Mouse (Mus musculus) monocyte, adult 5-6 weeks (primary cell): ENCODE measurements around the gene Cx3cr1. TPM values are rescaled to one million over a fixed set of nuclear protein-coding genes. Genes with fewer than 3 reads are reported as not detected.

Source experiments
- ATAC-seq: fragments of 153-309, 156-312 bp; replicated peaks from 2 replicates; pipeline ENCODE4 v1.8.0; 2017; ENCODE audit warnings: mild to moderate bottlenecking; ENCODE audit not compliant: low TSS enrichment, insufficient number of reproducible peaks, severe bottlenecking, poor library complexity, low FRiP score
- total RNA-seq: library from RNA; stranded (forward); fragments of 200-1000, 200-491, 200-594 nt; gene quantifications from 3 replicates; pipeline ENCODE4 v1.2.3, GENCODE M21; 2017

Cx3cr1 gene
- total RNA-seq, 1 experiment from 2014 or later = 263 TPM

- ATAC-seq = no peak
Measured at GRCm38 (mm10) chr9:119853071-119853846, 216.4 kb downstream of the Cx3cr1 start.

DNA sequence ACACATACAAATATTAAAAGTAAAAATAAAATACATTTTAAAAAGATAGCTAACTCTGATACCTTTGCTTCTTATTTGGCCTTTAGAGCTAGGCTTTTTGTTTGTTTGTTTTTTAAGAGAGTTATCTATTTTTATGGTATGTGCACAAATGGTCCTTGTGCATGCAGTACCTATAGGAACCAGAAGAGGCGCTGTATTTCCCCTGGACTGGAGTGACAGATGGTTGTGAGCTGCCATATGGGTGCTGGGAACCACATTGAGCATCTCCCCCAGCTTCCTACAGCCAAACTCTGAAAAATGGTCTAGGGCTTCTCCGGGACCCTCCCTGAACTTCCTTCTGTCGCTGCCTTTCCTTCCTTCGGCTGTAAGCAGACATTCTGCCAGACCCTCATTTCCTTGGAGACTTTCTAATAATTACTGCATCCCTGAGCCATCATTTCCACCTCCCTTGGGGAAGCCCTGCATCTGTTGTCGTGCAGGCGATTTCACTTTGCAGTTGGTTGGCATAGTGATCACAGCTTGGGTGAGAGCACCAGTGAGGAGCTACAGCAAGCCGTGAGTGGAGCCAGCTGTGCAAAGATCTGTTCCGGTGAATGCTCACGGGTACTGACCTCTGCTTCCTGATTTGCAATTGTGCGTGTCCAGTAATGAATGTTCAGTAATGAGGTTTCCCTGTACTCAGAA, 217.2 kb downstream of the Cx3cr1 start:
- no peak for ATAC-seq

Other genes starting within 250 kb of the Cx3cr1 start
- gene Scn11a, start 244.4 kb downstream of the Cx3cr1 start, total RNA-seq = not detected in 3 replicates
- 34.3 to 58.8 TPM (median 53.3 TPM) in 3 replicates for gene Wdr48, start 175.0 kb downstream of the Cx3cr1 start, total RNA-seq
- 1.2 to 1.9 TPM (median 1.8 TPM) in 3 replicates for gene Gorasp1, start 132.3 kb downstream of the Cx3cr1 start, total RNA-seq
- gene Ttc21a, start 132.3 kb downstream of the Cx3cr1 start, total RNA-seq = not detected in 3 replicates
- 46.8 to 67.3 TPM (median 52.6 TPM) in 3 replicates for gene Csrnp1, start 85.2 kb downstream of the Cx3cr1 start, total RNA-seq
- 0.76 to 2.0 TPM (median 1.7 TPM) in 3 replicates for gene Xirp1, start 46.3 kb downstream of the Cx3cr1 start, total RNA-seq
- 0.39 TPM in 1 of 3 replicates, not detected in the others for gene Ccr8, start 22.2 kb upstream of the Cx3cr1 start, total RNA-seq
- 29.0 to 46.6 TPM (median 44.2 TPM) in 3 replicates for gene Slc25a38, start 40.5 kb upstream of the Cx3cr1 start, total RNA-seq
- gene Rpsa, start 57.8 kb upstream of the Cx3cr1 start, total RNA-seq = 2,389 to 2,734 TPM (median 2,564 TPM) in 3 replicates
- gene Mobp, start 79.8 kb upstream of the Cx3cr1 start, total RNA-seq = not detected in 3 replicates
- not detected in 3 replicates for gene Myrip, start 231.6 kb upstream of the Cx3cr1 start, total RNA-seq